Mouse (Mus musculus): ENCODE data around the gene Pitpnb.
A peak's percentile ranks its signal among the peaks of the same experiment; 100 is the strongest.

DNA sequence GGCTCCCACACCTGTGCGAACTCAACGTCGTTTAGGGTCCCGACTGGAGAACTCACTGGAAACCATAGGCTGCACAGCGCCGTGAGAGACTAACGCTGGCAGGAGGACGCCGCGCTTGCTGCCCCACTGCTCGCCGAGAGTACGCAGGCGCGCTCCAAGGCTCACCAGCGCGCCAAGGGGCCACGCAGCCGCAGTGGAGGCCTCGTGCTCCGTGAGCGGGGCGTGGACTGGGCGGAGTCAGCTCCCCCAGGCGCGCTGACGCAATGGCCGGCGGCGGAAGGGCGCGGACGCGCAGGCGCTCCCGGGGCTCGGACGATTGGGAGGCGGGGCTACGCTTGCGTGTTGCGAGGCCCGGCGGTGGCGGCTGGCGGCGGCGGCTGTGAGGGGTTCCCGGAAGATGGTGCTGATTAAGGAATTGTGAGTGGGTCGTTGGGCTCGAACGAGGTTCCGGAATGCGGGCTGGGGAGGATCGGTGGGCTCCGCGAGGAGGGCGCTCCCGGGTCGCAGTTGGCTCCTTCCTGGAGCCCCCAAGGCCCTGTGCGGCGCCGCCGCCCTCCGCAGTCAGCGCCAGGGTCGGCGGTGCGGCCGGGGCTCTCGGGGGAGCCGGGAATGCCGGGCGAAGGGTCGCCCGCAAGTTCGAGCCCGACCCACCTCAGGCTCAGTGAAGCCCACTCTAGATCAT, at the start of gene Pitpnb:
- TF ChIP-seq POLR2A (IDR thresholded peaks at IDR 0.05; ENCODE audit: borderline replicate concordance, low read depth, low read length) (peak; percentile 66; the same call in 1 of the 2 replicates), CTCF (IDR thresholded peaks at IDR 0.05; ENCODE audit: low read depth, low read length) (no peak)
